12 mouse cellular contexts compared by ENCODE assay signal in genomic region chr17:73823121-73824021, GRCm38 (mm10). TPM values are rescaled to one million over a fixed set of nuclear protein-coding genes. Genes with fewer than 3 reads are reported as not detected.
A peak's percentile ranks its signal among the peaks of the same experiment; 100 is the strongest.
DNase-seq lines count a peak whose midpoint lies in the region; ATAC-seq and TF ChIP-seq lines count a peak whose summit lies in the region.
"Had no signal": no experiment of that assay in that cellular context is flagged by ENCODE, and none has a peak within 500 bp of the region (broad histone marks: within the 10 kb centered on the region; RNA-seq: fewer than 3 reads in every experiment).

No protein-coding gene starts in this region.

- peaks cover 18% of the 10 kb centered on the region for H3K36me3 ChIP-seq in forebrain, embryonic 10.5 days (replicated peaks)
- peaks cover 14% of the 10 kb centered on the region for H3K36me3 ChIP-seq in forebrain, postnatal 0 days (ENCODE audit: insufficient read depth)
- peaks cover 8% of the 10 kb centered on the region for H3K36me3 ChIP-seq in forebrain, embryonic 12.5 days (replicated peaks)

- H3K4me3 ChIP-seq in forebrain, embryonic 10.5 days: no peak overlapping the region
- H3K4me3 ChIP-seq in forebrain, postnatal 0 days (ENCODE audit: low read depth, low read length): no peak overlapping the region
- H3K4me3 ChIP-seq in forebrain, embryonic 12.5 days (replicated peaks): no peak overlapping the region
- H3K4me3 ChIP-seq: heart, adult 2 months; myocyte had no signal

- H3K27me3 ChIP-seq in forebrain, embryonic 10.5 days (ENCODE audit: poor library complexity, severe bottlenecking): no peaks in the 10 kb centered on the region
- H3K27me3 ChIP-seq in forebrain, postnatal 0 days (ENCODE audit: insufficient read depth, low read length): no peaks in the 10 kb centered on the region
- H3K27me3 ChIP-seq in forebrain, embryonic 12.5 days: no peaks in the 10 kb centered on the region

- peaks cover 10% of the 10 kb centered on the region for H3K4me1 ChIP-seq in forebrain, embryonic 10.5 days
- H3K4me1 ChIP-seq in forebrain, postnatal 0 days (ENCODE audit: insufficient read depth): no peaks in the 10 kb centered on the region
- H3K4me1 ChIP-seq in forebrain, embryonic 12.5 days: peaks cover 5% of the 10 kb centered on the region; the same call in 1 of the 2 replicates

- TF ChIP-seq CTCF in forebrain, postnatal 0 days (IDR thresholded peaks at IDR 0.05; ENCODE audit: low read depth): no peak

- no peak for DNase-seq in forebrain, embryonic 10.5 days (ENCODE audit: extremely low spot score, low spot score)
- no peak for DNase-seq in forebrain, postnatal 0 days
- DNase-seq in T-cell, adult 2 months (ENCODE audit: low spot score): peak; percentile 56
- peak; percentile 58 for DNase-seq in naive thymus-derived CD4-positive, alpha-beta T cell, adult 2 months (ENCODE audit: low read depth)
- no peak for DNase-seq in gastrocnemius, postnatal 25 days
- DNase-seq in testis, postnatal 10 days (ENCODE audit: low spot score): no peak
- no peak for DNase-seq in kidney, adult 18-20 months
- DNase-seq: adrenal gland, postnatal 25 days; heart, adult 2 months; liver, postnatal 0 days had no signal

- no peak overlapping the region for H3K4me2 ChIP-seq in forebrain, postnatal 0 days (ENCODE audit: low read depth)
- no peak overlapping the region for H3K4me2 ChIP-seq in forebrain, embryonic 12.5 days

- H3K9ac ChIP-seq in forebrain, postnatal 0 days: no peak overlapping the region
- no peak overlapping the region for H3K9ac ChIP-seq in forebrain, embryonic 12.5 days
- H3K9ac ChIP-seq: liver, postnatal 0 days had no signal

- peak overlapping the region; percentile 41 for H3K27ac ChIP-seq in forebrain, embryonic 10.5 days
- no peak overlapping the region for H3K27ac ChIP-seq in forebrain, postnatal 0 days (ENCODE audit: low read depth, low read length)
- no peak overlapping the region for H3K27ac ChIP-seq in forebrain, embryonic 12.5 days
- H3K27ac ChIP-seq: heart, adult 2 months had no signal

- no peak for ATAC-seq in forebrain, postnatal 0 days
- ATAC-seq in forebrain, embryonic 12.5 days (ENCODE audit: low FRiP score): peak; percentile 44; the same call in 1 of the 2 replicates
- ATAC-seq: liver, postnatal 0 days had no signal

- WGBS in forebrain, embryonic 10.5 days: 70% methylated on average over 17 of the region's 17 CpGs
- WGBS in forebrain, postnatal 0 days: 63% methylated on average over 17 of the region's 17 CpGs
- WGBS in forebrain, embryonic 12.5 days: 74% methylated on average over 17 of the region's 17 CpGs

- H3K9me3 ChIP-seq in forebrain, embryonic 10.5 days: no peaks in the 10 kb centered on the region
- H3K9me3 ChIP-seq in forebrain, postnatal 0 days (ENCODE audit: low read length): no peaks in the 10 kb centered on the region
- no peaks in the 10 kb centered on the region for H3K9me3 ChIP-seq in forebrain, embryonic 12.5 days

RNA-seq across cellular contexts. Expression of gene Ehd3, which starts 19.4 kb away (rescaled TPM):
- polyA plus RNA-seq in forebrain, embryonic 10.5 days (2016; fragmentation: Nextera tagmentation; extraction: Ambion mirVana): 9.9 and 10.9 TPM in 2 replicates
- total RNA-seq in forebrain, postnatal 0 days (2014; rRNA removed): 33.2 and 39.0 TPM in 2 replicates
- 17.6 and 22.1 TPM in 2 replicates for polyA plus RNA-seq in forebrain, postnatal 0 days (2015; fragmentation: Nextera tagmentation; extraction: Ambion mirVana)
- 8.3 and 9.2 TPM in 2 replicates for polyA plus RNA-seq in forebrain, embryonic 12.5 days (2016; fragmentation: Nextera tagmentation; extraction: Ambion mirVana)
- 1 to 10 TPM; 2.6 to 3.1 TPM for total RNA-seq in gastrocnemius, postnatal 25 days (2021)

Comparison
In these comparisons a context has a peak if more than half of its experiments do, and no peak if none do; other contexts are left out.
1. DNase-seq: peak in T-cell, adult 2 months (single experiment) and naive thymus-derived CD4-positive, alpha-beta T cell, adult 2 months (single experiment); none in forebrain, embryonic 10.5 days (single experiment), forebrain, postnatal 0 days (single experiment), gastrocnemius, postnatal 25 days (single experiment), testis, postnatal 10 days (single experiment) and kidney, adult 18-20 months (single experiment).